8 mouse cellular contexts compared by ENCODE assay signal in genomic region chr15:51709871-51710655, GRCm38 (mm10).
A peak's percentile ranks its signal among the peaks of the same experiment; 100 is the strongest.
DNase-seq lines count a peak whose midpoint lies in the region; ATAC-seq and TF ChIP-seq lines count a peak whose summit lies in the region.

No protein-coding gene starts in this region.

- no peaks in the 10 kb centered on the region for H3K27me3 ChIP-seq in neural tube, embryonic 11.5 days (ENCODE audit: control insufficient read depth, insufficient read depth, low read length)
- no peaks in the 10 kb centered on the region for H3K27me3 ChIP-seq in forebrain, embryonic 12.5 days
- no peaks in the 10 kb centered on the region for H3K27me3 ChIP-seq in heart, embryonic 13.5 days (replicated peaks)
- H3K27me3 ChIP-seq in midbrain, embryonic 12.5 days, result no peaks in the 10 kb centered on the region
- H3K27me3 ChIP-seq in intestine, postnatal 0 days (replicated peaks; ENCODE audit: control insufficient read depth, insufficient read depth, low read length), result no peaks in the 10 kb centered on the region

- no peak overlapping the region for H3K27ac ChIP-seq in neural tube, embryonic 11.5 days (ENCODE audit: low read depth, low read length)
- 0 out of 2 replicates have a peak overlapping the region, but pooled peaks have one; percentile 36 for H3K27ac ChIP-seq in forebrain, embryonic 12.5 days
- H3K27ac ChIP-seq in heart, embryonic 13.5 days (replicated peaks), result peak overlapping the region; percentile 69
- H3K27ac ChIP-seq in midbrain, embryonic 12.5 days (replicated peaks), result no peak overlapping the region; the same call in 1 of the 2 replicates
- H3K27ac ChIP-seq in intestine, postnatal 0 days (ENCODE audit: low read depth, low read length), result no peak overlapping the region

- DNase-seq in neural tube, embryonic 11.5 days (ENCODE audit: low spot score), result no peak
- DNase-seq in neural tube, embryonic 10.5 days (ENCODE audit: extremely low spot score, low spot score), result no peak
- peak; percentile 43 to 51 for DNase-seq in layer of hippocampus, adult 18-20 months (ENCODE audit: low spot score in 2 of 2)
- no peak for DNase-seq in thymus, postnatal 10 days (ENCODE audit: low spot score in 2 of 2)

- no peak overlapping the region for H3K9ac ChIP-seq in neural tube, embryonic 11.5 days (ENCODE audit: low read length)
- H3K9ac ChIP-seq in forebrain, embryonic 12.5 days, result no peak overlapping the region
- H3K9ac ChIP-seq in heart, embryonic 13.5 days, result peak overlapping the region; percentile 53
- no peak overlapping the region for H3K9ac ChIP-seq in midbrain, embryonic 12.5 days (replicated peaks)
- no peak overlapping the region for H3K9ac ChIP-seq in intestine, postnatal 0 days (ENCODE audit: low read depth, low read length)

- no peaks in the 10 kb centered on the region for H3K4me1 ChIP-seq in neural tube, embryonic 11.5 days (ENCODE audit: control insufficient read depth, insufficient read depth, low read length)
- peaks cover 10% of the 10 kb centered on the region for H3K4me1 ChIP-seq in forebrain, embryonic 12.5 days
- peaks cover 33% of the 10 kb centered on the region for H3K4me1 ChIP-seq in heart, embryonic 13.5 days
- H3K4me1 ChIP-seq in midbrain, embryonic 12.5 days, result peaks cover 11% of the 10 kb centered on the region; the same call in 1 of the 2 replicates
- H3K4me1 ChIP-seq in intestine, postnatal 0 days (replicated peaks; ENCODE audit: control insufficient read depth, insufficient read depth, low read length), result no peaks in the 10 kb centered on the region

- peak; percentile 74; the same call in 1 of the 2 replicates for ATAC-seq in neural tube, embryonic 11.5 days (ENCODE audit: insufficient read depth, low FRiP score, low TSS enrichment)
- peak; percentile 67; the same call in 1 of the 2 replicates for ATAC-seq in forebrain, embryonic 12.5 days (ENCODE audit: low FRiP score)
- ATAC-seq in heart, embryonic 13.5 days (ENCODE audit: extremely low read depth, insufficient number of reproducible peaks, low FRiP score, low TSS enrichment), result no peak
- ATAC-seq in midbrain, embryonic 12.5 days (ENCODE audit: low FRiP score, low read depth), result peak; percentile 66
- no peak for ATAC-seq in intestine, postnatal 0 days

- H3K9me3 ChIP-seq in neural tube, embryonic 11.5 days (ENCODE audit: control insufficient read depth, low read length), result no peaks in the 10 kb centered on the region
- no peaks in the 10 kb centered on the region for H3K9me3 ChIP-seq in forebrain, embryonic 12.5 days
- no peaks in the 10 kb centered on the region for H3K9me3 ChIP-seq in heart, embryonic 13.5 days
- H3K9me3 ChIP-seq in midbrain, embryonic 12.5 days, result no peaks in the 10 kb centered on the region
- no peaks in the 10 kb centered on the region for H3K9me3 ChIP-seq in intestine, postnatal 0 days (ENCODE audit: control insufficient read depth)

- WGBS in neural tube, embryonic 11.5 days, result 52% methylated on average over 13 of the region's 13 CpGs
- 33% methylated on average over 13 of the region's 13 CpGs for WGBS in forebrain, embryonic 12.5 days
- WGBS in heart, embryonic 13.5 days, result 17% methylated on average over 13 of the region's 13 CpGs
- WGBS in midbrain, embryonic 12.5 days, result 59% methylated on average over 13 of the region's 13 CpGs
- 49% methylated on average over 13 of the region's 13 CpGs for WGBS in intestine, postnatal 0 days

- no peaks in the 10 kb centered on the region for H3K36me3 ChIP-seq in neural tube, embryonic 11.5 days (ENCODE audit: control insufficient read depth, insufficient read depth, low read length)
- H3K36me3 ChIP-seq in forebrain, embryonic 12.5 days (replicated peaks), result no peaks in the 10 kb centered on the region
- no peaks in the 10 kb centered on the region for H3K36me3 ChIP-seq in heart, embryonic 13.5 days
- H3K36me3 ChIP-seq in midbrain, embryonic 12.5 days, result no peaks in the 10 kb centered on the region
- no peaks in the 10 kb centered on the region for H3K36me3 ChIP-seq in intestine, postnatal 0 days (ENCODE audit: control insufficient read depth, insufficient read depth)

- no peak overlapping the region for H3K4me3 ChIP-seq in neural tube, embryonic 11.5 days (ENCODE audit: low read depth, low read length)
- no peak overlapping the region for H3K4me3 ChIP-seq in forebrain, embryonic 12.5 days (replicated peaks)
- H3K4me3 ChIP-seq in heart, embryonic 13.5 days, result no peak overlapping the region
- no peak overlapping the region for H3K4me3 ChIP-seq in midbrain, embryonic 12.5 days
- H3K4me3 ChIP-seq in intestine, postnatal 0 days (ENCODE audit: low read depth, low read length), result no peak overlapping the region

- no peak for TF ChIP-seq CTCF in intestine, postnatal 0 days (IDR thresholded peaks at IDR 0.05; ENCODE audit: low read depth)

- no peak overlapping the region for H3K4me2 ChIP-seq in neural tube, embryonic 11.5 days (ENCODE audit: low read depth)
- H3K4me2 ChIP-seq in forebrain, embryonic 12.5 days, result no peak overlapping the region
- peak overlapping the region; percentile 44 for H3K4me2 ChIP-seq in heart, embryonic 13.5 days
- H3K4me2 ChIP-seq in midbrain, embryonic 12.5 days (replicated peaks), result no peak overlapping the region
- H3K4me2 ChIP-seq in intestine, postnatal 0 days (replicated peaks; ENCODE audit: low read depth), result no peak overlapping the region

Comparison
In these comparisons a context has a peak if more than half of its experiments do, and no peak if none do; other contexts are left out.
1. ATAC-seq: peak in neural tube, embryonic 11.5 days (single experiment), forebrain, embryonic 12.5 days (single experiment) and midbrain, embryonic 12.5 days (single experiment); none in heart, embryonic 13.5 days (single experiment) and intestine, postnatal 0 days (single experiment).
2. DNase-seq: peak in layer of hippocampus, adult 18-20 months (2 of 2); none in neural tube, embryonic 11.5 days (single experiment), neural tube, embryonic 10.5 days (single experiment) and thymus, postnatal 10 days (0 of 2).
3. H3K27ac ChIP-seq: peak in forebrain, embryonic 12.5 days (single experiment) and heart, embryonic 13.5 days (single experiment); none in neural tube, embryonic 11.5 days (single experiment), midbrain, embryonic 12.5 days (single experiment) and intestine, postnatal 0 days (single experiment).